Mouse (Mus musculus): ENCODE data around the gene Opcml.

The Opcml gene

DNA sequence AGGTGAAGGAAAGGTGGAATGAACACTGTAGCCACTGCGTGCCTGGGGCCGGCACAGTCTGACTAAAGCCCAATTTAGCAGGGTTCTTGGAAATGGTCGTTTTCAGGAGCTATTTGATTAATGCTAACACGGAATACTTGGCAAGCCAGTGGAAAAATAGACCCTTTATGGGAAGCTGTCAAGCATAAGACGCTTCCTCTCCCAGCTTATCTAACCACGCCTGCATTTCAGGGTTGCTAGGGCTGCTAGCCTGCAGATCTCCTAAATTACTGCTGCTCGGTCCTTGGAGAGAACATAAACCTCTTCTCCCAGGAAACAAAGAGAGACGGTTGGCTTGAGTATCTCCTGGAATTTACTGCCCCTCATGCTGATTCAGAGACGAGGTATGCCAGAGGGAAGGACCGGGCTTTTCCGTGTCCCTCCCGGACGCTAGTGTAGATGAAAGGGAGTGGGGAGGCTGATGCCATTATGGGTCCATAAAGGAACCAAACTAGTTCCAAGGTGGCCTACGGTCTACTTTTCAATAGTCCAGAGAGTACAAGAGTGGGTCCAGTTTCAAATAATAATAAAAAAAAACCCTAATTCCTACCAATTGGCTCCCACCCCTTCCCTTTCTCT, 772.6 kb downstream of the Opcml start:
- no peak for DNase-seq

DNA sequence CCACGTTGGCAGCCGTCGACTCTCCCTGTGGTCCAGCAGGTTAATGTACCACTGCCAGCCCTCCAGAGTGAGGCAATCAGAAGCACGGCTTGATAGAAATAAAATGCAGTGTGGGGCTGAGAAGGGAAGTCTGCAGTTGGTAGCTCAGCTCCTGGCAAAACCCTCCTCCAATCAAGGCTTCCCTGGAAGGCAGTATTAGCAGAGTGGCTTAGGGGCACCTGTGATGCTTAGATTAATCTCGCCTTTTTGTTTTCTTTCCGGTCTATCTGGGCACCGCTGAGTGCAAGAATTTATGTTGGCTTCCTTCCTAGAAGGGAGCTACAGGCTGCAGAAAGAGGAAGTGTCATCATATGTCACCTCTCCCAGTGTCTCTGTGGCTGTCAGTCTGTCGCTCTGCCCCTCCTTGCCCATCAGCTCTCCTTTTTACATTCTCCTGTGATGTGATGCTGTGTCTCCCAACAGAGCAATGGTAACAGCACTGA, 778.5 kb downstream of the Opcml start:
- DNase-seq, result no peak

DNA sequence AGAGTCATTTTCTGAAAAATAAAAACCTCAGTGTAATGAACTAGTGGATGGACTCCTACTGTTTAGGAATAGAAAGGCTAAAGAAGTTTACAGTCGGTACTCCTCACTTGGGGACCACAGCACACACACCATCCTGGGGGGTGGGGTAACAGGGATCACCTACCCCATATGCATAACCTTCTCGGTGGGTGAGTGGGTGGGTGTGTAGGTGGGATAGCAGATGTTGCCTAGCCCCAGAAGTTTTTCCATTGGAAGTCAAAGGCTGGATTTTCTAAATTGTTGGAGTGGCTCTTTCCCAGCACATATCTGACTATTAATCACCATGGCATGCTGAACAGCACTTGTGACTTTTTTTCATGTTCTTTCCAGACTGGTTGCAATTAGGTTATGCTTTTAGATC, 779.2 kb downstream of the Opcml start:
- DNase-seq, result no peak

DNA sequence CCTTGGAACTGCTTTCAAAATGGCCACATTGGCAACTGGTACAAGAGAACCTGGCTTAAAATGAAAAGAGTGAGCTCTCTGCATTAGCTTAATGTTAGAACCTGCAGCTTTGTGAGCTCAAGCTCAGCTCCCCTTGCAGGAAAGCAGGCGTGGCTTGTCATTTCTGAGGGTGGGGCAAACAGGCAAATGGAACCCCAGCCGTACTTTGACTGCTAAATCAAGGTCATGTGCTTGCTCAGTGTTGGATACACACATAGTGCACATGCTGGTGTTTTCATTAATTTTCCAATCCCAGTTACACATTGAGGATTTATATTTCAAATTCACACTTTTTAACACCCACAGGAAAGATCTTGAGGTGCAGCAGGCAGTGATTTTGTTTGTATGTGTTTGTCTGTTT, 781.1 kb downstream of the Opcml start:
- DNase-seq, result no peak

DNA sequence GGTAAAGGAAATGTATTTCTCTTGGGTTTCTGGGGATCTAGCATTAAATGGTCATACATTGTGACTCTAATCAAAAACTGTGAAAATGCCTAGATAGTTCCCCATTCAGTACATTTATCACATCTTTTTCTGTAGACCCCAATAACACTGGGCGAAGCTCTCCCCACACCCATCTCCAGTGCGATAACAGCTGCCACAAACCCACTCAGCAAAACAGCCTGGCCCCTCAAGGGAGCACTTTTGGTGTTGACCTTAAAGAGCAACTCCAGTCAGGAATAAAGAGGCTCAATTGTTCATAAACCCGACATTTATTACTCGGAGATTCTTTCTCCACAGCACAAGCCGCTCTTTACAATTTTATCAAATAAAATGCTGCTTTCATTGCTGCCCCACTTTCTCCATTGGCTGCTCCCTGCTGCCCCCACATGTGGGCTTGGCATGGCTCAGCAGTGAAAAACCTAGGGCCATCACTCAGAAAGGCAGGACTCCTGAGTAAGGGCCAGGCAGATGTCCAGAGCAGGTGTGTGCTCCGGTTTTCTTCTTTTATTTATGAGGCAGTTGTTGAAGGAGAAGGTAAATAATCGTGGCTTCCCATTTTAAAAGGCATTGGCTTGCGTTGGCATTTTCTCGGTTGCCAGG, 781.7 kb downstream of the Opcml start:
- DNase-seq, result no peak

DNA sequence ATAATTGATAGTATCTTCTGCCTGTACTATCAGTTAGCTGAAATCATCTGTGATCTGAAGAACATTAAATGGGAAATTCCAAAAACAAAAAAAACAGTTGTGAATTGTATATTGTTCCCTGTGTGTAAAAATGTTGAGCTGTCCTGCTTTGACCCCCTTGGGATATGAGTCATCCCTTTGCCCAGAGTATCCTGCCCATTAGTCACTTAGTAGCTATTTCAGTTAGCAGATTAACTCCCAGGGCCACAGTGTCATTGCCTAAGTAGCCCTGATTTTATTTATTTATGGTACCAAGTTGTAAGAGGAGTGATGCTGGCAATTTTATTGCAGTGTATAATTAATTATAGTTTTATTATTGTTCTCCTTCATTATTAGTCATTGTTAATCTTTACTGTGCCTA, 788.2 kb downstream of the Opcml start:
- DNase-seq, result no peak

DNA sequence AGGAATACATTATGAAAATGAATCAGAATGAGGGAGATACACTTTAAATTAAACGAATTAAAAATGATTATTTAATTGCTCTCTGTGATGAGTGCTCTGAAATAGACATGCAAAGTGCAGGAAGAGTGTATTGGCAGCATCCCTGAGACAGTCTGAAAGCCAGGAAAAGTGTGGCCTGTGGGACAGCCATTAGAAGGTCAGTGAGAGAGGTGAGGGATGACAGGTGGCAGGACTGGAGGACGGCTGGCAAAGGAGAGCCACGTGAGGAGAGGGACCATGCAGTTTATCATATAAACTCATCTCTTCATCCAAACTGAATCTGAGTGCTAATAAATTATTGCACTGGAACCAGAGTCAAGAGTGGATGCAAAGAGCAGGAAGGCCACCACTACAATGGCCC, 796.7 kb downstream of the Opcml start:
- no peak for DNase-seq

DNA sequence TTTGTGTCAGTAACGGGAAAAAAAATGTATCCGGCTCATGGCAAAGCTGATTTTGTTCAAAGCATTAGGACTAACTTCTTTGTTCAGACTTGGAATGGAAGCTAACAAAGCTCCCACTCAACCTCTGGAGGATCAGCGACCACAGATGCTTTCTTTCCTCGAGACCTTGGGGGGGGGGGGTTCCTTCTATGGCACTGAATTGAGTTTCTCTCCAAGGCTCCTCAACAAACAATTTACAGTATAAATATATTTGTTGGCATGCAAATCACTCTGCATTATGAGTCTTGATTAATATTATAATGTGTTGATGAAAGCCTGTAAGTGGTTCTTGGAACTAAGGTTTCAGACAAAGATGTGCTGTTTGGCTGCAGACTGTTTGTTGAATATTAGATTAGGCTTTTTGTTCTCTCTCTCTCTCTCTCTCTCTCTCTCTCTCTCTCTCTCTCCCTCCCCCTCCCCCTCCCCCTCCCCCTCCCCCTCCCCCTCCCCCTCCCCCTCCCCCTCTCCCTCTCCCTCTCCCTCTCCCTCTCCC, 797.3 kb downstream of the Opcml start:
- DNase-seq, result no peak

DNA sequence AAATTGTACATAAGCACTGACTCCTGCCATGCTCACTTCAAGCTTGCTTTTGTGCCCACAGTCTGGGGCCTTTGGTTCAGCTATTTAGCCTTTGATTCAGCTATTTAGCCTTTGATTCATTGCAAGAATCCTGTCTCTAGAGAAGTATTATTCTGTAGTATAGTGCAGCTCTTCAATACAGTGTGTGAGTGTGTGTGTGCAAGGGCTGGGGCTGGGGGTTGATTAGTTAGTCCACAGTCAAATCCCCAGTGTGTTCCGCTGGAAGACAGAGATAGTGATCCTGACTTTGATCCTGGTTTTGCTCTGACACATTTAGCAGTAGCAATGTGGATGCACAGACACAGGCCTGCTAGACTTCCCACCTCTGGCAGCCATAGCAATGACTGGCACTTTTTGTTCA, 797.9 kb downstream of the Opcml start:
- DNase-seq, result no peak

DNA sequence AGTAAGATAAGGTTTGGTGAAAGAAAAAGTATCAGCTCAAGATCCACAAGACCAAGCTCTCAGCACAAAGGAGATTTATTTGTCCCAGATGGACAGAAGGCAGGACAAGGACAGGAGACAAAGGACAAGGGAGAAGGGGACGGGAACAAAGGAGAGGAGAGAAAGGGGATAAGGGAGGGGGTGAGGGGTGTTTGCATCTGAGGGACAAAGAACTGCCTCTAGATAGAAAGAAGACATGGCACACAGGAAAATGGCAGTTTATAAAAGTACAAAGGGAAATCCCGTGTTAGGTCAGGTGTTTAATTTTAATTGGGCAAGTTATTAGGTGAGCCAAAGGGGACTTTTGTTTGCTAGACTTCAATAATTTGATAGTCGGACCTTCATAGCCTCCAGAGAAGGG, 801.6 kb downstream of the Opcml start:
- no peak for DNase-seq

DNA sequence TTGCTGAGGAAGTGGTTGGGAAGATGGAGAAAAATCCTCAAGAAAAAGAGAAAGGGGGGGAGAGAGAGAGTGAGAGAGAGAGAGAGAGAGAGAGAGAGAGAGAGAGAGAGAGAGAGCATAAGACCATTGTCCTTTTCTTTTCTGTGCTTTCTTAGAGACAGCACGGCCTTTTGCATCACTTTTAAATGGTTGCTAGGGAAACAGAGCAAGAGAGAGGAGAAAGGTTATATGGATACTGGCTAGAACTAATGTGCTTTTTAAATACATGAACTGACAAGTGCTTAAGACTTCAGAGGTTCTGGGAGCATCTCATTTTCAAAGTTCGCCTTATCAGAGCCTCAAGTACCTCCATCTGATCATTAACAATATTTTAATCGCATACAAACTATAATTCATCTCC, 804.5 kb downstream of the Opcml start:
- no peak for DNase-seq

DNA sequence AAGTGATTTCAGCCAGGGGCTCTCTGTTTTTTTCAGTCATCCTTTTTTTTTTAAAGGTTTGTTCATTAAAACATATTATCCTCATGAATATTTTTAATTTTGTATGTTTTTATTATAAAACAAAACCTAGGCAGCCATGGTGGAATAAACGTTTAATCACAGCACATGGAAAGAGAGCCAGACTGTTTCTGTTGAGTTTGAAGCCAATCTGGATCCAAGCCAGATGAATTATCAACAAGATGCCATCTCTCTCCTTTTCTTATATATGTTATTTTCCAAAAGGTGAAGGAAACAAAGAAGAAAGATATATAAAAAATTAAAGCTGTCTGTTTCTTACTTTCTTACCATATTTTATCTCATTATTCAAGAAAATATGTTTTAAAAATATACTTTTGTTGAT, 815.0 kb downstream of the Opcml start:
- no peak for DNase-seq

DNA sequence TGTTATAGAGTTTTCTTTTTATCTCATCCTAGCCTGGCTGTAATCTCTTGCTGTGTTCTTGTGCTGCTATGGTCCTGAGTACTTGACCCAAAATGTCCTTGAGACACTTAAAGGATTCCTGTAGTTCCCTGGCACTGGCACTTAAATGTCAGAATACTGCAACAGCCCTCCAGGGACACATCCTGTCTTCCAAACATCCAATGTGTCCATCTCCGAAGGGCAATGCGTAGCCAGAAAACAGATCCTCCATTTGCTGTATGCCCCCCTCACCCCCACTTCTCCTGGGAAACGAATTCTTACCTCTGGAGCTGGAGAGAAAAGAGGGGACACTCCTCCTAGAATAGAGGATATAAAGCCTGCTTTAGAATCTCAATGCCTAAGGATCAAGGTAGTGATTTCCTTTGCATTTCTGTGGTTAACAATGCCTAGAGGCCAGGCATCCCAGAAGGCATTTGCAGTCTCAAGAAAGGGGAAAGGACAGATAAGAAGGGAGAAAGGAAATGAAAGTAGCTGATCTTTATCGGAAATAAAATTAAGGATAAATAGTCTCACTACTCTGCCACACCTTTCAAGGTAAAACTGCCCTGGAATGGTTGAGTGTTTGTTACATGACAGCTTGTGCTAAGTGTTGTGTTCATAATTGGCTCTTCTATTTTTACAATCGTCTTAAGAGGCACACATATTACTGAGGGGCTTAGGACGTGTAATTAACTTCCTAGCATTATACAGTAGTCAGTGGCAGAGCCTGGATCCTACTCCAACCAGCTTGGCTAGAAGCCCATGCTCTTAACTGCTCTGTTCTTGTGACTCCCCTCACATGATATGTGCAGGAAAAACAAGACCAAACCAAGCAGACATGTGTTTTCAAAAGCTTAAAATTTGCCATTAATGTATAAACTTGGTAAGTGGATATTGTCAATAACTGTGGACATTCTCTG, 823.4 kb downstream of the Opcml start:
- DNase-seq, result no peak

DNA sequence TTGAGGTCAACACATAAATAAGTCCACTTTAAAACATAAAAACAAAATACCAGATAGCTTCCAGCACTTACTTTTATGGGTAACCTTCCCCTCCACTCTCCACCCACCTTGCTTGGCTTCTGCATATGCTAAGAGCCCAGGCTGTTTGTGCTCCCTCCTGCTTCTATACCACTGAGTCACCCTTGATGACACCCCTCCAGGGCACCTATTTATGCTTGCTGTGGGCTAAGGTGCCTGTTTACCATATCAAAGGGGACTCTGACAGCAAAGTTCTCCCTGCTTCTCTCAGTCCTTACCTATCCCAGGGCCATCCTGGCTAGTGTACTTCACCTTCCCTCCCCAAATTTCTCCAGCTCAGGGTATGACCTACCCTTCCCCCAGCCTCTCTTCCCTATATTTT, 824.9 kb downstream of the Opcml start:
- DNase-seq, result no peak

DNA sequence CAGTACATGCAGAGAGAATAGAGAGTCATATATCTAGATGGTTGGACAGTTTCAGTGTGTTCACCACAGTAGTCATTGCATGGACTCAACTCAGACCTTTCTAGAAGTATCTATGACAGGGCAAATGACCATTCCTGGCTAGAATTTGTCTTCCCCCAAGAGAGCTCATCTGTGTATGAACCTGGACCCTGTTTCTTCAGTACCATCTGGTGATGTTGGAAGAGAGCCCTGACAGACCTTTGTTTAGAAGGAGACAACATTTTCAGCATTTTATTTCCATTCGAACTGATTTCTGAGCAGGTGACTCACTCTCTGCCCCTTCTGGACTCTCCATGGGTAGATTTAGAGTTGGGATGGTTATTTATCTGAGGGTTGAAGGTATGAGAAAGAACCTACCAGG, 827.1 kb downstream of the Opcml start:
- DNase-seq, result no peak

DNA sequence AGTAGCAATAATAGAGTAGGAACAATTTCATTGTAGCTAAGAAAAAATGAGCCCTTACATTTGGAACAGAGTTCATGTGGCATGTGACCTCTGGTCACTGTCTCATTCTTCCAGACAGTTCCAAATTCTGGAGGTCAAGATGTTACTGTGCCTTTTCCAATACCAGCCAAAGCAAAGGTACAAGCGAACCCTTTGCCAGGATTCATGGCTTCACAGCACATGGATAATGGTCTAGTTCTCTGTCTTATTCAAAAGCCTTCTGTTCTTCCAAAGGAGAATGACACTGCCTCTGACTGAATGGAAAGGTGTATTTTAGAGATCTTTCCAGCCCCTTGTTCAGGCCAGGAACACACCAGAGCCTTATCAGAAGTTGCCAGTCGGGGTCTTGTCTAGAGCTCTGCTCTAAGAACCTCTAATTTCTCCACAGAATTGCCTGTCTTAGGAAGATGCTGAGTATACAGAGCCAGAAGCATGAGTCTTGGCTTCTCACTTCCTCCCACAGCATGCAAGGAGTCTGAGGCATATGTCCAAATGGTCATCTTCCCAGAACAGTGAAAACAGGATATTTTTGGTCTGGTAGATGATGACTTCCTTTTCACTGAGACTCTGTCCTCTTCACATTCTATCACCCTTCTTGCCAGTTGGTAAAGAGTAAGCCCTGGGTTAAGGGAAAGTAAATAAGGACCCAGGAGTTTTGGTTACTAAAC, 827.8 kb downstream of the Opcml start:
- DNase-seq, result no peak

DNA sequence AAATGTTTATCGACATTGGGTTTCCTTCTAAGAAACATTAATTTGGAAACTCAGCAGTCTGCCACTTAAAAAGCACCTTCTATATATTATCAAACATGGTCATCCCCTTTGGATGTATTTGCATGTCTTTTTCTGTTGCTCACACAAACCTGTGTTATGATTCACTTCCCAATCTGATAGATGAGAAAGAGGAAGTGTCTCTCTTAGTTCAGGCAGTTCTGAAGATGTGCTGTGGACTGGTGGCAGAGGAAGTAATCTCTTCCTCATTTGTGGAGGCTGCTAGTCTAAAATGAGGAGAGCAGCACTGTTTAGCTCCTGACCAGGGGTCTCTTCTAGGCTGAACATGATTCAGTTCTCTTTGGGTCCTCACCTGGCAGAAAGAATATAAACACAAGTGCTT, 831.4 kb downstream of the Opcml start:
- no peak for DNase-seq

DNA sequence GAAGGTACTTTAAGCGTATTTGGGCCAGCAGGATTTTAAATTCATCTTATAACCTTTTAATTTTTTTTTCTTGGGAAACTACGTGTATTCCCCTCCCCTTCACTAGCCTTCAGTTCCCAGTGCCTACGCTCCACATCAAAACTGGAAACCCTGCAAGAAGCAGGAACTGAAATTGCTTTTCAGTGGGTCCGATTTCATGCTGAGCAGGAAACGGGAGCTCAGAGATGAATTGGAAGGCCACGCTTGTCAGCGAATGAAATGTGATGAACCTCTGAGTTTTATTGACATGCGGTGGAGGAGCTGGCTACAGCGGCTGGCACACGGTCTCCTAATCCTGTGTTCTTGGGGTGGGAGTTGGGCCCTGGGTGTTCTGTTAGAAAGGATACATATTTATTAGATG, 834.3 kb downstream of the Opcml start:
- DNase-seq, result no peak

DNA sequence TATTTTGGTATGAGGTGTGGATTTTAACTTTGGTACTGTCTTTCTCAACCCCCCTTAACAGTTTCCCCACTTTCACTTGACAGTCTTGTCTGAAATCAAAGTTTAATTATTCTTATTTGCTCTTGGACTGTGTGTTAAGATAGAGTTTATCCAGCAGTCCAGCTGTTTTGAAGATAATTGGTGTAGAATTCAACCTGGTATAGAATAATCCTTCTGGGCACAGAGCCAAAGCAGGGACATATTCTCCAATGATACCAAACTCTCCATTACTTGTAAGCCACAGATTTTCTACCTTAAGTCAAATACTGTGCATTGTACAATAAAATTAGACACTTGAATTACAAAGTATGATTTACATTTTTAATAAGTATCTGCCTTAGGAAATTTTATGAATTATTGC, 852.2 kb downstream of the Opcml start:
- DNase-seq, result no peak

DNA sequence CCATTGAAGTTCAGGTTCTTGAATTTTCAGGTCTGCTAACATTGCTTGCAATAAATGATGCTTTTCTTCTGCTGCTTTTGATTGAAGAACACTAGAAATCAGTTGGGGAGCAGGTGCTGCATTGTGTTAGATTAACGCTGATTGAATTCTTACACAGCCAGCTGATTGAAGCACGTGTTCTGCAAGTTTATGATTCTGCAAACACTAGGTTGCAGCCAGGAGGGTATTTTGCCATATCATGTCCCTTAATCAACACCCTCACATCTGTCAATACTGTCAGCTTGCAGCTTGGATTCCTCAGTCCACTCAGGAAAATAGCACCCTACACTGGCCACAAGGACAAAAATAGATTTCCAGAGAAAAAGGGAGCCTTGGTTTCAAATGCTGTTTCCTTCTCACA, 853.5 kb downstream of the Opcml start:
- no peak for DNase-seq

DNA sequence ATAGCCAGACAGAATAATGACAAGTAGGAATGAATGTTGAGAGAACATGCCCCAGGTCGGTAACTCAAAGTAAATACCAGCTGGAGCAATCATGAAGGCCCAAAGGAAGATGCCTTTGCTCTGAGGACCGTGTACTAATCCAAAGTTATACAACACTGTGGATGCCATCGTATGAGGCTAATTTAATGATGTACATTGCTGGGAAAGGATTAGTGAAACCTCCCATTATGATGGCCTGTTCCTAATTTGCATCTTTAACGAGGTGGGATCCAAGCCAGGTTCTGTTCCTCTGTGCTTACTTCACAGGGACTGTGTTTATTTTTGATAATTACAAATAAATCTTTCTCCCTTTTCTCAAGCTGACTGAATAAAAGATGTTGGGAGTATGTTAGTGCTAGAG, 859.5 kb downstream of the Opcml start:
- no peak for DNase-seq

DNA sequence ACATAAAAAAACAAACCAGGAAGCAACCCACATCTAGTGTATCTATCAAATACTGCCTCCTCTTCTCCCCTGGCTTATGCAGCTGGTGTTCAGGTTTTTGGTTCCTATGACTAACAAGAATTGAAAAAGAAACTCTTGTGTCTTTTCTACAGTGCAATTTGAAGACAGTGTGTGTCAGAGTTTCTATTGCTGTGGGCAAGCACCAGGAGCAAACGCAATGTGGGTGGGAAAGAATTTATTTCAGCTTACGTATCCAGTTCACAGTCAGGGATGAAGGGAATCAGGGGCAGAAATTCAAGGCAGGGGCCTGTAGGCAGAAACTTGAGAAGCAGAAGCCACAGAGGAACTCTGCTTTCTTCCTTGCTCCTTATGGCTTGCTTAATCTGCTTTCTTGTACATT, 869.4 kb downstream of the Opcml start:
- DNase-seq, result no peak

DNA sequence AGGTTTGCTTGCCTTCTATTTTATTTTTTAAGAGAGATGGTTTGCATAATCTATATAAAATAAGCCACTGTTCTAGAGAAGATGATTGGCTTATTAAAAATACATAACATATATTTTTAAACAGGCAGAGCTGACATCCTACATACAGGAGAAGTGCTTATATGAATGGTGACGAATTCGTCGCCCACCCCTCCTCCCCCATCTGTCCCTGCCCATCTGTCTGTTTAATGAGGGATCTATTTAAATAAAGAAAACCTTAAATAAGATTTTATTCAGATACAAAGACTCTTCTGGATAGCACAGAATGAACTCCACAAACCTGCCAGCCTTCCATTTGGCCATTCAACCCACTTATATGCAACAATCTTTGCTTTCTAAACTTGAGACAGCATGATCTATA, 872.3 kb downstream of the Opcml start:
- DNase-seq, result no peak
